Mouse (Mus musculus): Measurements from ENCODE around the gene Dctn2.

DNA sequence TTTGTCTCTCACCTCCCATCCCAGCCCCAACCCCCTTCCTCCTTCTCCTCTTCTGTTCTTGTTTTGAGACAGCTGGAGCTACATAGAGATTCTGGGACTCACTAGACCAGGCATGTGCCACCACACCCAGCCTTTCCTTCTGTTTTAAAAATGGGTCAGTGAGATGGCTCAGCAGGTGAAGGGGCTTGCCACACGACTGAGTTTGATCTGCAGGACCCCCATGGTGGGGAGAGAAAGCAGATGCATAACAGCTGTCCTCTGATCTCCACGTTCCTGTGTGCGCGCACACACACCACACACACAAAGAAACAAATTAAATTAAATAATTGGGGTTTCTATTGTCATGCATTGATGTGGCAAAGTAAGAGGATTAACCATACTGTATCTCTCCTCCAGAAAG lies 1.2 kb upstream of the Dctn2 start:
- TF ChIP-seq EP300 (IDR thresholded peaks at IDR 0.05; ENCODE audit: low read length) (no peak), E2F4 (IDR thresholded peaks at IDR 0.05; ENCODE audit: insufficient replicate concordance, low read depth, low read length) (no peak), ZNF384 (IDR thresholded peaks at IDR 0.05; ENCODE audit: low read depth, low read length) (no peak), POLR2A (IDR thresholded peaks at IDR 0.05; ENCODE audit: low read depth, low read length) (no peak), RAD21 (IDR thresholded peaks at IDR 0.05; ENCODE audit: low read depth, low read length) (no peak), JUN (IDR thresholded peaks at IDR 0.05; ENCODE audit: insufficient read depth, low read depth, low read length) (no peak), HCFC1 (IDR thresholded peaks at IDR 0.05; ENCODE audit: low read depth, low read length) (no peak), ELF1 (IDR thresholded peaks at IDR 0.05; ENCODE audit: low read depth, low read length) (no peak), CTCF (conservative IDR thresholded peaks at IDR 0.05 in 1 of 2, IDR thresholded peaks at IDR 0.05 in 1 of 2; ENCODE audit: low read depth in 2 of 2, low read length in 2 of 2) (no peak), MAZ (IDR thresholded peaks at IDR 0.05; ENCODE audit: low read depth, low read length) (no peak), RCOR1 (conservative IDR thresholded peaks at IDR 0.05; ENCODE audit: low read depth, low read length) (no peak), CHD2 (IDR thresholded peaks at IDR 0.05; ENCODE audit: low read length) (no peak), USF1 (IDR thresholded peaks at IDR 0.05; ENCODE audit: low read depth, low read length) (no peak), ZC3H11A (IDR thresholded peaks at IDR 0.05; ENCODE audit: low read depth, low read length) (no peak)
